Mouse (Mus musculus) embryonic facial prominence, embryonic 11.5 days (tissue): ENCODE measurements at regions not wholly inside any gene's neighbourhood (a gene's known extent, or its start where the extent isn't known, plus 50 kb on each side); places are given as distances from the start of the nearest gene placed in this dataset.

Experiments used
- ATAC-seq: fragments of 200-750 bp; cut with Nextera tagmentation; replicated peaks from 2 replicates; pipeline ENCODE4 v1.8.0; 2017; ENCODE audit warnings: low read depth; ENCODE audit not compliant: insufficient number of reproducible peaks, low FRiP score, low TSS enrichment
- DNase-seq: peaks from one replicate; pipeline ENCODE4 v3.0.0-alpha.2; 2015; ENCODE audit warnings: low spot score
- H3K27ac ChIP-seq: fragments of 300-500 bp; sonication (generic); replicated peaks from 2 replicates; pipeline ENCODE4 v1.5.1; 2014; ENCODE audit warnings: mild to moderate bottlenecking, low read depth, low read length, control low read depth
- H3K27me3 ChIP-seq: fragments of 300-500 bp; sonication (generic); 2 replicates; pipeline ENCODE4 v1.6.1; 2014; ENCODE audit warnings: mild to moderate bottlenecking, low read length, moderate library complexity, mixed read lengths; ENCODE audit not compliant: control insufficient read depth, insufficient read depth
- H3K36me3 ChIP-seq: fragments of 300-500 bp; sonication (generic); replicated peaks from 2 replicates; pipeline ENCODE4 v1.6.1; 2014; ENCODE audit warnings: low read depth, mild to moderate bottlenecking, low read length, moderate library complexity, mixed read lengths; ENCODE audit not compliant: control insufficient read depth, insufficient read depth
- H3K4me1 ChIP-seq: fragments of 300-500 bp; sonication (generic); 2 replicates; pipeline ENCODE4 v1.6.1; 2014; ENCODE audit warnings: low read length, mixed read lengths; ENCODE audit not compliant: control insufficient read depth, insufficient read depth
- H3K4me2 ChIP-seq: fragments of 300-500 bp; sonication (generic); 2 replicates; pipeline ENCODE4 v1.6.1; 2014; ENCODE audit warnings: low read depth, mild to moderate bottlenecking, control low read depth, low read length, moderate library complexity
- H3K4me3 ChIP-seq: fragments of 300-500 bp; sonication (generic); 2 replicates; pipeline ENCODE4 v1.5.1; 2014; ENCODE audit warnings: low read depth, low read length, control low read depth
- H3K9ac ChIP-seq: fragments of 300-500 bp; sonication (generic); replicated peaks from 2 replicates; pipeline ENCODE4 v1.6.1; 2014; ENCODE audit warnings: mild to moderate bottlenecking, control low read depth, low read length
- H3K9me3 ChIP-seq: fragments of 300-500 bp; sonication (generic); replicated peaks from 2 replicates; pipeline ENCODE4 v1.6.1; 2016; ENCODE audit warnings: mild to moderate bottlenecking, low read length, inconsistent platforms, mixed read lengths; ENCODE audit not compliant: control insufficient read depth
- WGBS: fragments of 180-500 bp; shearing (Covaris S2); extraction: QIAGEN DNeasy Blood & Tissue Kit; methylation state at CpG from one replicate; pipeline ENCODE4 v1.1.7; 2014; 5-methylcytosine and 5-hydroxymethylcytosine counted together

DNA sequence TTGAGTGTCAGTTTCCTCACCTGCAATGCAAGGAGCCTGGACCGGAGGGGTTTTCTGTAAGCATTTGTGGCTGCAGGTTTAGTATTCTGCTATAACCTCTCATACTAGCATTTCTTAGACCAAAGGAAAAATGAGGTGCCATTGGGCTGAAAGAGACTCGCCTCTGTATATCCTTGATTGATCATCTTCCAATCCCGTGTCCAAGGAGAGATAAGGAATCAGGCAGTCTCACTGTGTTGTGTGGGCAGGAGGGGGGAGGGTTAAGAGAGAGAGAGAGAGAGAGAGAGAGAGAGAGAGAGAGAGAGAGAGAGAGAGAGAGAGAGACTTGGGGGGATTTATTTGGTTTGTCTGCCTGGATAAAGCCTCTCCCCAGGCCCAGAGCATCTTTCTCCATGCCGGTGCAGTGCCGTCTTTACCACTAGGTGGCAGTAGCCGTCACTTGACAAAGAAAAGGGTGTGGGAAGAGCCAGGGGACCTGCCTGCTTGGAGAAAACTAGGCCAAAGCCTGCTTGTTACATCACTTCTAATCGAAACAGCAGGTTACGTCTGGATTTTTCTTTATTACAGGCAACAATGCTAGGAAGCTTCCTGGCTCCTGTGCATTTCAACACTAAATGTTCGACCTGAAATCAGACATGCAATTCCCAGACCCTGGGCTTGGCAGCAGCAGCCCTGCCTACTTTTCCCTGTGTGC is 56.1 kb upstream of the Ces5a start:
- Histone ChIP-seq H3K4me3 (no peak overlapping the region), H3K9ac (no peak overlapping the region), H3K27me3 (no peaks in the 10 kb centered on the region), H3K4me1 (no peaks in the 10 kb centered on the region), H3K9me3 (no peaks in the 10 kb centered on the region), H3K4me2 (no peak overlapping the region), H3K27ac (no peak overlapping the region), H3K36me3 (no peaks in the 10 kb centered on the region)
- peak; percentile 89 for DNase-seq
- WGBS = 40% methylated on average over 9 of the region's 9 CpGs
- 0 out of 2 replicates have a peak, but pooled peaks have one; percentile 67 for ATAC-seq

DNA sequence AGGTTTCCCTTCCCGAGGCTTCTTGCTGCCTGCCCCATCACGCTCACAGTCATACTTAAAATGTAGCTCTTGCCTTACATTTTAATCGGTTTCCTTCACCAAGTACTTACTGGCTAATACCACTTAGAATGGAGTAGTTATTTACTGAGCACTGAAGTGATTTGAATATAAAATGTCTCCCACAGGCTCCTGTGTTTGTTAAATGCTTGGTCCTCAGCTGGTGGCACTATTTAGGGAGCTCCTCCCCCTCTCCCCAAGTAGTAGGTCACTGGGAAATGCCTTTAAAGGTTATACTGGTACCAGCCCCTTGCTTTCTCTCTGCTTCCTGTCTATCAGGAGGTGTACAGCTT is 56.6 kb upstream of the Ces5a start:
- Histone ChIP-seq H3K9me3 (no peaks in the 10 kb centered on the region), H3K4me1 (no peaks in the 10 kb centered on the region), H3K27me3 (no peaks in the 10 kb centered on the region), H3K27ac (no peak overlapping the region), H3K9ac (no peak overlapping the region), H3K36me3 (no peaks in the 10 kb centered on the region), H3K4me3 (no peak overlapping the region), H3K4me2 (no peak overlapping the region)
- DNase-seq (no peak), ATAC-seq (no peak)
- WGBS = 26% methylated on average over 3 of the region's 3 CpGs

DNA sequence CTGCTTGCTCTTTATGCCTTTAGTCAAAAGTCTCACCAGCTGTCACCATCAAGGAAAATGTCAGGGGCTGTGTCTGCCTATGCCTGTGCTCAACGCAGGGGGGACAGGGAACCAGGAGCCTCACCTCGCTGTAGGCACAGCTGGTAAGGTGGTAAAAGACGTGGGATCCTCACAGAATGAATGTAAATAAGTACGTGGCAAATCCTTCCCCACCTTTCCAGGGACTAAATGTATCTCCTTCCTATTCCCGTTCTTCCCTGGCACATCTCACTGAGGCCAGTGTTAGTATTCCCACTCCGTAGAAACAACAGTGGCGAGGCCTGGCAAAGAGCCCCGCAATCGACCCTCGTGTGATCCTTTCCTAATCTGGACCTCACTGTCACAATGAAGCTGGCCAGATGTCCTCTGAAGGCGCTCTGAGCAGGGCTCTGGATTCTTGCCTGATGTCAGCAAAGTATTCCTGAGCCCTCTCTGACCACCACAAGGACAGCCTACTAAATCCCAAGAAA is 63.0 kb upstream of the Ces5a start:
- Histone ChIP-seq H3K4me1 (no peaks in the 10 kb centered on the region), H3K9ac (no peak overlapping the region), H3K9me3 (no peaks in the 10 kb centered on the region), H3K27me3 (no peaks in the 10 kb centered on the region), H3K4me3 (no peak overlapping the region), H3K27ac (no peak overlapping the region), H3K4me2 (no peak overlapping the region), H3K36me3 (no peaks in the 10 kb centered on the region)
- ATAC-seq = no peak
- 57% methylated on average over 11 of the region's 11 CpGs for WGBS
- no peak for DNase-seq

- H3K9ac ChIP-seq = no peak overlapping the region
- 54% methylated on average over 9 of the region's 9 CpGs for WGBS
These were observed 63.7 kb upstream of the Ces5a start for GRCm38 (mm10) chr8:93599306-93599705.

GRCm38 (mm10) chr8:93599776-93600175 is 64.1 kb upstream of the Ces5a start:
- WGBS = 47% methylated on average over 8 of the region's 8 CpGs
- no peaks in the 10 kb centered on the region for H3K4me1 ChIP-seq
- no peak overlapping the region for H3K9ac ChIP-seq
- H3K4me2 ChIP-seq = no peak overlapping the region
- H3K4me3 ChIP-seq = no peak overlapping the region
- DNase-seq = no peak
- no peak for ATAC-seq
- H3K27ac ChIP-seq = no peak overlapping the region
- no peaks in the 10 kb centered on the region for H3K9me3 ChIP-seq
- H3K36me3 ChIP-seq = no peaks in the 10 kb centered on the region
- no peaks in the 10 kb centered on the region for H3K27me3 ChIP-seq

More at GRCm38 (mm10) chr8:93599306-93599705, 63.7 kb upstream of the Ces5a start:
- Histone ChIP-seq H3K4me3 (no peak overlapping the region), H3K4me2 (no peak overlapping the region), H3K4me1 (no peaks in the 10 kb centered on the region), H3K27me3 (no peaks in the 10 kb centered on the region), H3K27ac (no peak overlapping the region), H3K9me3 (no peaks in the 10 kb centered on the region), H3K36me3 (no peaks in the 10 kb centered on the region)
- ATAC-seq (no peak), DNase-seq (no peak)

DNA sequence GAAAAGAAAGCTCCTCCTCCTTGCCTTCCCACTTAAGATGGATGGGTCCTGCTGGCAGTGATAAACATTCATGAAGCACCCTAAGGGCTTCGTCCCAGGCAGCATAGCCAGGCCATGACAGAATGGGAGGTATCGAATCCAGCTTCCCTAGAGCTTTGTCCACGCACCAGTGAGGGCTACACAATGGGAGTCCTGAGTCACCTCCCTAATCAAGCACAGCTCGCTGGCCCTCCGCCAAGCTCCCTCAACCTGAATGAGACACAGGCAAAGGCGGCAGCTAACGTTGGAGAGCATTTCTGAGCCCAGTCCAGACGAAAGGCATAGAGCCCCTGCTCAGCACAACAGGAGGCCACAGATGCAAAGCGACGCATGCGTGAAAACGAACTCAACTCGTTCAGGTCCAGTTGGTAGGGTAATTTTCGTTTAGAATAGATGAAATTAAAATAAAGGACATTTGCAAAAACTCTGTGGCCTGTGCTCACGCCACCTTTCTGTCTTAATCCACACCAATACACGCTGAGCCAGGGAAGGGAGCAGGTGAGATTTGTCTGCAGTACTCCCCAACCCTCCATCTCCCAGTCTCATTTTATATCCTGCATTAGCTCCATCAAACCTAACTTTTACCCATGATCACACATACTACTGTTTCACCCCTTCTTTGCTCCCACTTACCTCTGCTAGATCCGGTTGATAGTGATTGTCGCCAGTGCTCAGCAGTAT is 91.3 kb upstream of the Ces5a start:
- 0 out of 2 replicates have a peak overlapping the region, but pooled peaks have one; percentile 21 for H3K4me2 ChIP-seq
- H3K9me3 ChIP-seq = no peaks in the 10 kb centered on the region
- H3K4me3 ChIP-seq = no peak overlapping the region
- peak; percentile 75; the same call in 1 of the 2 replicates for ATAC-seq
- peak; percentile 65 for DNase-seq
- no peaks in the 10 kb centered on the region for H3K36me3 ChIP-seq
- WGBS = 23% methylated on average over 18 of the region's 18 CpGs
- H3K27ac ChIP-seq = 0 out of 2 replicates have a peak overlapping the region, but pooled peaks have one; percentile 35
- no peaks in the 10 kb centered on the region for H3K27me3 ChIP-seq
- no peak overlapping the region for H3K9ac ChIP-seq
- no peaks in the 10 kb centered on the region for H3K4me1 ChIP-seq

DNA sequence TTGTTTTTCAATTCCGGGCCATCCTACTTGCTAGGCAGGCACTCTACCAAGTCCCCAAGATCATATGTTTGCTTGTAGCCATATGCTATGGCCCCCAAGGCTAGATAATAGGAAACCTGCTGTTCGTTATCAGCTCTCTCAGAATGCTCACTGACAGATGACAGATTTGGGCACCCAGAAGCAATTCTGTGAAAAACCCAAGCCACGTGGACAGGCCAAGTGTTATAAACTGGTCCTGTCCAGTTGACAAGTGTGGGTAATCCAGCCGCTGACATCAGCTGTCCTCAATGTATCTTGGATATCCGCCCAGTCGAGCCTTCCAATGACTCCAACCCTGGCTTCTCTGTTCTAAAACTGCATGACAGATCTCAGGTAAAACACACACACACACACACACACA is 92.0 kb upstream of the Ces5a start:
- Histone ChIP-seq H3K27ac (no peak overlapping the region), H3K36me3 (no peaks in the 10 kb centered on the region), H3K4me2 (no peak overlapping the region), H3K27me3 (no peaks in the 10 kb centered on the region), H3K4me3 (no peak overlapping the region), H3K9me3 (no peaks in the 10 kb centered on the region), H3K9ac (no peak overlapping the region), H3K4me1 (no peaks in the 10 kb centered on the region)
- DNase-seq (no peak), ATAC-seq (no peak)
- WGBS = 77% methylated on average over 6 of the region's 6 CpGs

GRCm38 (mm10) chr8:93632896-93633295 is 97.3 kb upstream of the Ces5a start:
- 85% methylated on average over 8 of the region's 8 CpGs for WGBS
- H3K36me3 ChIP-seq = no peaks in the 10 kb centered on the region

More at GRCm38 (mm10) chr8:93632896-93633295, 97.3 kb upstream of the Ces5a start:
- H3K9ac ChIP-seq = no peak overlapping the region
- H3K27me3 ChIP-seq = no peaks in the 10 kb centered on the region
- no peak overlapping the region for H3K4me2 ChIP-seq
- no peaks in the 10 kb centered on the region for H3K9me3 ChIP-seq
- ATAC-seq = no peak
- no peak for DNase-seq
- H3K27ac ChIP-seq = no peak overlapping the region
- H3K4me3 ChIP-seq = no peak overlapping the region
- no peaks in the 10 kb centered on the region for H3K4me1 ChIP-seq
